Mouse (Mus musculus) gastrocnemius, postnatal 14 days (tissue): ENCODE data around the gene Bri3. TPM values are rescaled to one million over a fixed set of nuclear protein-coding genes. Genes with fewer than 3 reads are reported as not detected.

Source experiments
- DNase-seq: peaks from one replicate; pipeline ENCODE4 v3.0.0; 2021; ENCODE audit warnings: mixed read lengths
- intact Hi-C: fragments of 180-260 bp; cut with DNase I; formaldehyde crosslinking; loops from one replicate; pipeline ENCODE4 v1.15.1; 2025; ENCODE audit warnings: low total_unique reads
- long read RNA-seq, 2 experiments: library from polyadenylated mRNA; stranded (forward); transcript quantifications; one replicate each; pipeline ENCODE4 v2.0.0; 2021
- total RNA-seq, 2 experiments: library from RNA; stranded (reverse); gene quantifications; 2 replicates each; pipeline ENCODE4 v1.2.3; 2021

Gene Bri3
- 10 to 100 TPM; 39.1 to 39.7 TPM for total RNA-seq
- long read RNA-seq, experiment 1, transcript Bri3-201 (3 exons, 955 nt): major isoform, 10 of 10 reads
- long read RNA-seq, experiment 1, partial matches to known transcripts: 0 of 10 reads
- long read RNA-seq, experiment 1, other reads (novel, unspliced or antisense): 0 of 10 reads
- long read RNA-seq, experiment 2, transcript Bri3-201 (3 exons, 955 nt): major isoform, 7 of 9 reads
- long read RNA-seq, experiment 2, partial matches to known transcripts: 0 of 9 reads
- long read RNA-seq, experiment 2, other reads (novel, unspliced or antisense): 2 of 9 reads

GRCm38 (mm10) chr5:144243901-144244487 lies at the start of gene Bri3:
Bri3 (plus strand) TSS chr5:144244437.
- intact Hi-C loops: no loop called here

GRCm38 (mm10) chr5:144195567-144195966 lies 48.7 kb upstream of the Bri3 start:
- intact Hi-C loops: no loop called here
- DNase-seq: no peak

More at GRCm38 (mm10) chr5:144243901-144244487, at the start of gene Bri3:
- no peak for DNase-seq

GRCm38 (mm10) chr5:144200616-144201015 lies 43.6 kb upstream of the Bri3 start:
- no peak for DNase-seq
- intact Hi-C loops: no loop called here

- no peak for DNase-seq
- intact Hi-C loops: no loop called here
Measured at GRCm38 (mm10) chr5:144202430-144202829, 41.8 kb upstream of the Bri3 start.

GRCm38 (mm10) chr5:144203398-144203959 lies 40.8 kb upstream of the Bri3 start:
- peak; percentile 53 for DNase-seq
- intact Hi-C loops: no loop called here

- no peak for DNase-seq
- intact Hi-C loops: no loop called here
Measured at GRCm38 (mm10) chr5:144204303-144204702, 39.9 kb upstream of the Bri3 start.

GRCm38 (mm10) chr5:144204911-144205310 lies 39.3 kb upstream of the Bri3 start:
- intact Hi-C loops: no loop called here
- DNase-seq: no peak

GRCm38 (mm10) chr5:144206069-144206468 lies 38.2 kb upstream of the Bri3 start:
- intact Hi-C loops: no loop called here
- no peak for DNase-seq

- intact Hi-C loops: no loop called here
- DNase-seq: no peak
Measured at GRCm38 (mm10) chr5:144207478-144207877, 36.8 kb upstream of the Bri3 start.

- DNase-seq: peak; percentile 64
- intact Hi-C loops: no loop called here
Measured at GRCm38 (mm10) chr5:144214453-144214852, 29.8 kb upstream of the Bri3 start.

- intact Hi-C loops: no loop called here
- DNase-seq: no peak
Measured at GRCm38 (mm10) chr5:144215992-144216391, 28.2 kb upstream of the Bri3 start.

- intact Hi-C loops: no loop called here
- no peak for DNase-seq
Measured at GRCm38 (mm10) chr5:144218061-144218460, 26.2 kb upstream of the Bri3 start.

GRCm38 (mm10) chr5:144219306-144219705 lies 24.9 kb upstream of the Bri3 start:
- intact Hi-C loops: no loop called here
- no peak for DNase-seq

GRCm38 (mm10) chr5:144219936-144220335 lies 24.3 kb upstream of the Bri3 start:
- intact Hi-C loops: no loop called here
- no peak for DNase-seq

GRCm38 (mm10) chr5:144221305-144221704 lies 22.9 kb upstream of the Bri3 start:
- DNase-seq: no peak
- intact Hi-C loops: no loop called here

- intact Hi-C loops: no loop called here
- DNase-seq: peak; percentile 45
Measured at GRCm38 (mm10) chr5:144222811-144223502, 21.3 kb upstream of the Bri3 start.

GRCm38 (mm10) chr5:144223503-144223862 lies 20.8 kb upstream of the Bri3 start, which contains the start of gene Tecpr1:
Tecpr1 (minus strand) TSS chr5:144223615.
- intact Hi-C loops: no loop called here
- DNase-seq: peak; percentile 95

GRCm38 (mm10) chr5:144223899-144224816 lies 20.1 kb upstream of the Bri3 start:
- intact Hi-C loops: no loop called here
- no peak for DNase-seq

GRCm38 (mm10) chr5:144226220-144226619 lies 18.0 kb upstream of the Bri3 start:
- intact Hi-C loops: no loop called here
- no peak for DNase-seq
